Mouse (Mus musculus): ENCODE measurements around the gene Mrpl1. TPM values are rescaled to one million over a fixed set of nuclear protein-coding genes. Genes with fewer than 3 reads are reported as not detected.

The Mrpl1 gene
- total RNA-seq, 4 experiments from 2014 or later, result 25.4 to 32.5 (median 30.0) TPM

GRCm38 (mm10) chr5:96206897-96207296 lies 2.4 kb upstream of the Mrpl1 start:
- peak; percentile 42 for DNase-seq (ENCODE audit: low spot score)

- DNase-seq (ENCODE audit: low spot score), result no peak
These were observed 1.8 kb upstream of the Mrpl1 start for GRCm38 (mm10) chr5:96207531-96207930.

- DNase-seq (ENCODE audit: low spot score), result no peak
These were observed 750 bp upstream of the Mrpl1 start for GRCm38 (mm10) chr5:96208543-96208942.

DNA sequence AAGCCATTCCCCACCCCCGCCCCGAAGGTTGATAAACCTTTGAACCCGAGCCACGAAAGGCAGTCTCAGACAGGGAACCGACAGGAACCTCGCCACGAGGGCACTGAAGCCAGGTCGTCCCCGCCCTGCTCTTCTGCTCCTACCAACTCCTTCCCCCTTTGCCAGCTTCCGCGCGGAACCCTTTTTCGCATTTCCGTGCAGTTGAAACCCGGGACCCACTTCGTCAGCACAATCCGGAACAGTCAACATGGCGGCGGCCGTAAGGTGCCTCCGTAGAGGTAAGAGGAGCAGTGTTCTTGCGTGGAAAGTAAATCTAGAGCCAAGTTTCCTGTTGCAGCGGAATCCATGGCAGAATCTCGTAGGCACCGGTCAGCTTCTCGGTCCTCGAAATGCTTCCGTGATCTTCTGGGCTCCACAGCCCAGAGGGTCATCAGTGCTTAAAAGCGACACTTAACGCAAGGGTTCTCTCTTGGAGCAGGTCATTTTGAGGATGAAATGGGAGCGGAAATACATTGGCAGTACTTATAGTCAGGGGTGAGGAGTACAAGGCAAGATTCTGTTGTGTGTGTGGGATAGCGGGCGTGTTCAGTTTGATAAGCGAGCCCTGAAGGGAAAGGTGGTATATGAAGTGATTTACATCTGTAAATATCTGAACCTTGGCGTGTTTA lies 757 bp downstream of the Mrpl1 start:
- peak; percentile 95 for DNase-seq (ENCODE audit: low spot score)

- DNase-seq (ENCODE audit: low spot score), result no peak
These were observed 9.4 kb downstream of the Mrpl1 start for GRCm38 (mm10) chr5:96218648-96219047.

- no peak for DNase-seq (ENCODE audit: low spot score)
These were observed 10.2 kb downstream of the Mrpl1 start for GRCm38 (mm10) chr5:96219512-96219911.

DNA sequence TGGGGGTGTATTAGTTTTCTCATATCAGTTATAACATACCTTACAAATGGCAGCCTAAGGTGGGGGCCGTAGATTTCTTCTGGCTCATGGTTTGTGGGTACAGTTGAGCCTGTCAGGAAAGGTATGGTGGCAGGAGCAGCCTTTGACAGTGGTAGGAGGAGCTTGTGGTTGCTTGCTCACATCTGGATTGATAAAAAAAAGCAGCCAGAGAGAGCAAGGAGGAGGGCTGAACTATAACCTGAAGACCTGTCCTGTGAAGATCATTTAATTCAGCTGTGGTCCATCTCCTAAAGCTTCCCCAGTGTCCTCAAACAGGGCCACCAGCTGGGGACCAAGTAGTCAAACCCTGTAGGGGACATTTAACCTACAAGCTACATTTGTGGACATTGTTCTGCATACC lies 12.0 kb downstream of the Mrpl1 start:
- no peak for DNase-seq (ENCODE audit: low spot score)

GRCm38 (mm10) chr5:96221812-96222585 lies 12.7 kb downstream of the Mrpl1 start:
- DNase-seq (ENCODE audit: low spot score), result peak; percentile 46

GRCm38 (mm10) chr5:96222964-96223363 lies 13.7 kb downstream of the Mrpl1 start:
- DNase-seq (ENCODE audit: low spot score), result no peak

GRCm38 (mm10) chr5:96226490-96226889 lies 17.2 kb downstream of the Mrpl1 start:
- no peak for DNase-seq (ENCODE audit: low spot score)

DNA sequence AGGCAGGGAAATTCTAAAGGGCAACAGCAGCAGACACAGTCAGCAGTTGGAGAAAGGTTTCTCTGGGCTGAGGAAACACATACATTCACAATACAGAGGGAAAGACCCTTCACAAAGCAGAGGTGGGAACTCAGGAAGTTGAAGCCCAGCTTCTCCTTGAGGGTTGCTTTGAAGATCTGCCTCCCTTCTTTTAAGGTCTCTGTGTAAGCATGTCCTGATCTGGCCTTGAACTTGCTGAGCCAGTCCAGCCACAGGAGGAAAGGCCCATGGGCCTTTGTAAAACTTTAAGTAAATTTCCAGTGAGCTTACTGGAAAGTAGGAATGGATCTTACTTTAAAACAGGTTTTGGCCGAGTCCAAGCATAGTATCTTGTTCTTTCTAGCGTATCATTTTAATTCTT lies 19.7 kb downstream of the Mrpl1 start:
- DNase-seq (ENCODE audit: low spot score), result no peak

- DNase-seq (ENCODE audit: low spot score), result no peak
These were observed 29.5 kb downstream of the Mrpl1 start for GRCm38 (mm10) chr5:96238797-96239196.

GRCm38 (mm10) chr5:96240856-96241255 lies 31.6 kb downstream of the Mrpl1 start:
- no peak for DNase-seq (ENCODE audit: low spot score)

- no peak for DNase-seq (ENCODE audit: low spot score)
These were observed 35.2 kb downstream of the Mrpl1 start for GRCm38 (mm10) chr5:96244511-96244910.

GRCm38 (mm10) chr5:96253995-96254394 lies 44.7 kb downstream of the Mrpl1 start:
- DNase-seq (ENCODE audit: low spot score), result no peak

GRCm38 (mm10) chr5:96255166-96255565 lies 45.9 kb downstream of the Mrpl1 start:
- no peak for DNase-seq (ENCODE audit: low spot score)

GRCm38 (mm10) chr5:96258210-96258609 lies 48.9 kb downstream of the Mrpl1 start:
- DNase-seq (ENCODE audit: low spot score), result no peak

- DNase-seq (ENCODE audit: low spot score), result peak; percentile 35
These were observed 57.9 kb downstream of the Mrpl1 start for GRCm38 (mm10) chr5:96267017-96267702.

DNA sequence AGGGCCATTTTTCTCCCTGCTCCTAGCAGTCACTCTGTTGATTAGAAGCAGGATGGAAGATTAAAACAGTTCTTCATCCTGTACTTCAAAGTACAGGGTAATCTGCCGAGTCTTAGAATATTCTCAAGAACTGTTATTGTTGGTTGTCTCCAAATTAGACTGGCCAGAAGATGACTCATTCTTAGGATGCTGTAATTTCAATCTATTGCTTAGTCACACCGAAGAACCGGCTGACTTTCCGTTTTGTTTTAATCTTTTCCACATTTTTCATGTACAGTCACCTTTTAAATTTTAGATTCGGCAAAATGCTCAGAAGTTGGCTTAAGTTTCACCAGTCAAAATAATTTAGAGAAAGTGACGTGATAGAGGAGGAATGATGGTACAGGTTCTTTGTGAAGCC lies 61.8 kb downstream of the Mrpl1 start:
- no peak for DNase-seq (ENCODE audit: low spot score)

DNA sequence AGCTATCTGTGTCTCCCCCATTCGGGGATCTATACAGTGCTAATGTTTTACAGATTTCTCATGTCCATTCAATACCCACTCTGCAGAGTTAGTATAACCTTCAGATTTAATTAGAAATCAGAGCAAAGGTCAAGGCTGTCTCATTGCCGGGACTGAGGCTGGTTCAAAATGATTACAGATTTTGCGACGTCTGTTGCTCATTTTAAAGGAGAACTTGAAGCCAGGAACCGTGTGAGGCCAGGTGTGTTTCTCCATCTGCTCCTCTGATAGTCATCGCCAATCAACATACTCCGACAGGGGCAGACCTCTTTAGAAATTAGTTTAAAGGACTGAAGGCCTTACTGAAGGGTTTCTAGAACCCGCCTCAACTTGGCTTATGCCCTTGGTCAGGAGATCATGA lies 96.5 kb downstream of the Mrpl1 start:
- no peak for DNase-seq (ENCODE audit: low spot score)

DNA sequence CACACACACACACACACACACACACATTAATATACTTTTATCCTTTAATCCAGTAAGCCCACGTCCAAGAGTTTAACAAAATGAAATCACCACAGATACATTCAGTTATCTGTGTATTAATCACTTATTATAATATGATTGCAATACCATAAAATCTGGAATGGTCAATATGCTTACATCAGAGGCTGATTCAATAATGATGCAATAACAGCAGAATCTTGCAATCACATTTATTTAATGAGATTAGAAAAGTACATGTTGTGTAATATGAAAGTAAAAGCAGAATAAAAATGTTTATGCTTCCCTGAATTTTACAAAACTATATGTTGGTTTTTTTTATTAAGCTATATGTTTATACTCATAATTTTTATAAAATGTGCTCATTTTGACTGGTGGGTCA lies 97.0 kb downstream of the Mrpl1 start:
- no peak for DNase-seq (ENCODE audit: low spot score)

- no peak for DNase-seq (ENCODE audit: low spot score)
These were observed 97.5 kb downstream of the Mrpl1 start for GRCm38 (mm10) chr5:96306826-96307225.

GRCm38 (mm10) chr5:96308086-96308485 lies 98.8 kb downstream of the Mrpl1 start:
- no peak for DNase-seq (ENCODE audit: low spot score)

Measured in heart, adult 8-10 months (tissue).